Mouse (Mus musculus) limb, embryonic 12.5 days (tissue): ENCODE measurements around the gene Galt. TPM values are rescaled to one million over a fixed set of nuclear protein-coding genes. Genes with fewer than 3 reads are reported as not detected.

Experiments
- ATAC-seq: fragments of 200-750 bp; cut with Nextera tagmentation; 2 replicates; pipeline ENCODE4 v1.8.0; 2017; ENCODE audit warnings: low read depth, moderate TSS enrichment; ENCODE audit not compliant: insufficient number of reproducible peaks, insufficient read depth, low FRiP score, low TSS enrichment
- H3K27ac ChIP-seq: fragments of 300-500 bp; sonication (generic); 2 replicates; pipeline ENCODE4 v1.5.1; 2016; ENCODE audit warnings: mild to moderate bottlenecking, moderate library complexity
- H3K27me3 ChIP-seq: fragments of 300-500 bp; sonication (generic); 2 replicates; pipeline ENCODE4 v1.6.1; 2016; ENCODE audit warnings: mild to moderate bottlenecking, moderate library complexity
- H3K36me3 ChIP-seq: fragments of 300-500 bp; sonication (generic); 2 replicates; pipeline ENCODE4 v1.6.1; 2016; ENCODE audit warnings: mild to moderate bottlenecking, moderate library complexity
- H3K4me1 ChIP-seq: fragments of 300-500 bp; sonication (generic); replicated peaks from 2 replicates; pipeline ENCODE4 v1.6.1; 2016
- H3K4me2 ChIP-seq: fragments of 300-500 bp; sonication (generic); 2 replicates; pipeline ENCODE4 v1.6.1; 2016; ENCODE audit warnings: mild to moderate bottlenecking, moderate library complexity
- H3K4me3 ChIP-seq: fragments of 300-500 bp; sonication (generic); replicated peaks from 2 replicates; pipeline ENCODE4 v1.5.1; 2016; ENCODE audit warnings: mild to moderate bottlenecking
- H3K9ac ChIP-seq: fragments of 300-500 bp; sonication (generic); replicated peaks from 2 replicates; pipeline ENCODE4 v1.6.1; 2016; ENCODE audit warnings: mild to moderate bottlenecking, moderate library complexity
- H3K9me3 ChIP-seq: fragments of 300-500 bp; sonication (generic); 2 replicates; pipeline ENCODE4 v1.6.1; 2016; ENCODE audit warnings: mild to moderate bottlenecking, moderate library complexity
- WGBS: fragments of 180-500 bp; shearing (Covaris S2); methylation state at CpG from one replicate; pipeline ENCODE4 v1.1.7; 2016; 5-methylcytosine and 5-hydroxymethylcytosine counted together
- polyA plus RNA-seq: library from polyadenylated mRNA; unstranded; fragments of >200 nt; fragmentation: Nextera tagmentation; extraction: Ambion mirVana; gene quantifications from 2 replicates; pipeline ENCODE4 v1.2.1, GENCODE M21; 2016

The Galt gene
- polyA plus RNA-seq, 1 experiment from 2014 or later: 39.4 TPM

- peak; percentile 91 for ATAC-seq
- H3K9me3 ChIP-seq: peaks cover 4% of the 10 kb centered on the region
Observed at GRCm38 (mm10) chr4:41741158-41741560, 13.9 kb upstream of the Galt start.

GRCm38 (mm10) chr4:41744131-41744530 is 10.9 kb upstream of the Galt start:
- Histone ChIP-seq H3K27ac (no peak overlapping the region), H3K9me3 (peaks cover 17% of the 10 kb centered on the region), H3K27me3 (0 out of 2 replicates have a peak, but pooled peaks cover 2% of the 10 kb centered on the region), H3K4me2 (no peak overlapping the region), H3K36me3 (peaks cover 4% of the 10 kb centered on the region), H3K4me3 (no peak overlapping the region), H3K9ac (no peak overlapping the region), H3K4me1 (peaks cover 15% of the 10 kb centered on the region)
- 67% methylated on average over 2 of the region's 2 CpGs for WGBS
- no peak for ATAC-seq

More at GRCm38 (mm10) chr4:41741158-41741560, 13.9 kb upstream of the Galt start:
- Histone ChIP-seq H3K27ac (peak overlapping the region; percentile 83), H3K36me3 (peaks cover 15% of the 10 kb centered on the region), H3K27me3 (no peaks in the 10 kb centered on the region), H3K4me3 (peak overlapping the region; percentile 74), H3K4me1 (peaks cover 15% of the 10 kb centered on the region), H3K9ac (peak overlapping the region; percentile 69), H3K4me2 (peak overlapping the region; percentile 94)
- 0% methylated on average over 27 of the region's 27 CpGs for WGBS

- no peak for ATAC-seq
- Histone ChIP-seq H3K4me3 (no peak overlapping the region), H3K27ac (no peak overlapping the region), H3K36me3 (no peaks in the 10 kb centered on the region), H3K4me2 (no peak overlapping the region), H3K27me3 (0 out of 2 replicates have a peak, but pooled peaks cover 3% of the 10 kb centered on the region), H3K9me3 (peaks cover 17% of the 10 kb centered on the region), H3K9ac (no peak overlapping the region), H3K4me1 (peaks cover 9% of the 10 kb centered on the region)
- WGBS: 74% methylated on average over 1 of the region's 1 CpGs
Observed at GRCm38 (mm10) chr4:41745021-41745420, 10.0 kb upstream of the Galt start.

GRCm38 (mm10) chr4:41755338-41756305 is 594 bp downstream of the Galt start, which contains the start of gene Sigmar1:
Sigmar1 (minus strand) TSS chr4:41756157.
- H3K4me2 ChIP-seq: peak within 1 kb of the TSS; percentile 86
- H3K4me1 ChIP-seq: peaks cover 19% of the 10 kb centered on the region
- WGBS: under 1% methylated on average over 57 of the region's 57 CpGs
- peak within 1 kb of the TSS; percentile 65 for H3K9ac ChIP-seq
- no peaks in the 10 kb centered on the region for H3K27me3 ChIP-seq
- peak within 1 kb of the TSS; percentile 70 for H3K4me3 ChIP-seq
- H3K36me3 ChIP-seq: peaks cover 26% of the 10 kb centered on the region
- peak within 1 kb of the TSS; percentile 89 for H3K27ac ChIP-seq
- no peaks in the 10 kb centered on the region for H3K9me3 ChIP-seq
- ATAC-seq: peak; percentile 48

GRCm38 (mm10) chr4:41756440-41756839 is 1.4 kb downstream of the Galt start:
- H3K36me3 ChIP-seq: peaks cover 26% of the 10 kb centered on the region
- H3K9ac ChIP-seq: peak overlapping the region; percentile 65; the same call in 1 of the 2 replicates
- H3K27me3 ChIP-seq: no peaks in the 10 kb centered on the region
- WGBS: 75% methylated on average over 8 of the region's 8 CpGs
- H3K4me2 ChIP-seq: peak overlapping the region; percentile 86
- peak overlapping the region; percentile 89; the same call in 1 of the 2 replicates for H3K27ac ChIP-seq
- H3K4me3 ChIP-seq: peak overlapping the region; percentile 70
- H3K9me3 ChIP-seq: no peaks in the 10 kb centered on the region
- ATAC-seq: no peak
- H3K4me1 ChIP-seq: peaks cover 27% of the 10 kb centered on the region

GRCm38 (mm10) chr4:41757321-41757720 is 2.3 kb downstream of the Galt start:
- H3K36me3 ChIP-seq: peaks cover 26% of the 10 kb centered on the region
- H3K4me2 ChIP-seq: no peak overlapping the region
- H3K27ac ChIP-seq: no peak overlapping the region
- no peak overlapping the region for H3K9ac ChIP-seq
- peaks cover 36% of the 10 kb centered on the region for H3K4me1 ChIP-seq
- H3K9me3 ChIP-seq: no peaks in the 10 kb centered on the region
- no peaks in the 10 kb centered on the region for H3K27me3 ChIP-seq
- ATAC-seq: no peak
- no peak overlapping the region for H3K4me3 ChIP-seq
- WGBS: 91% methylated on average over 13 of the region's 13 CpGs

GRCm38 (mm10) chr4:41758021-41758420 is 3.0 kb downstream of the Galt start:
- Histone ChIP-seq H3K36me3 (peaks cover 26% of the 10 kb centered on the region), H3K27me3 (no peaks in the 10 kb centered on the region), H3K4me1 (peaks cover 40% of the 10 kb centered on the region), H3K27ac (no peak overlapping the region), H3K4me2 (no peak overlapping the region), H3K9ac (no peak overlapping the region), H3K9me3 (no peaks in the 10 kb centered on the region), H3K4me3 (no peak overlapping the region)
- ATAC-seq: no peak
- 66% methylated on average over 11 of the region's 11 CpGs for WGBS

GRCm38 (mm10) chr4:41758701-41759100 is 3.7 kb downstream of the Galt start:
- no peak overlapping the region for H3K27ac ChIP-seq
- WGBS: 91% methylated on average over 4 of the region's 4 CpGs
- no peak overlapping the region for H3K9ac ChIP-seq
- no peaks in the 10 kb centered on the region for H3K9me3 ChIP-seq
- no peaks in the 10 kb centered on the region for H3K27me3 ChIP-seq
- peaks cover 26% of the 10 kb centered on the region for H3K36me3 ChIP-seq
- H3K4me1 ChIP-seq: peaks cover 45% of the 10 kb centered on the region
- no peak for ATAC-seq
- H3K4me2 ChIP-seq: no peak overlapping the region
- no peak overlapping the region for H3K4me3 ChIP-seq

GRCm38 (mm10) chr4:41759206-41759605 is 4.2 kb downstream of the Galt start:
- WGBS: 87% methylated on average over 9 of the region's 9 CpGs
- peak overlapping the region; percentile 97; the same call in 1 of the 2 replicates for H3K27ac ChIP-seq
- H3K36me3 ChIP-seq: peaks cover 26% of the 10 kb centered on the region
- H3K9ac ChIP-seq: no peak overlapping the region; the same call in 1 of the 2 replicates
- H3K4me3 ChIP-seq: no peak overlapping the region
- ATAC-seq: no peak
- no peak overlapping the region for H3K4me2 ChIP-seq
- H3K4me1 ChIP-seq: peaks cover 48% of the 10 kb centered on the region
- no peaks in the 10 kb centered on the region for H3K9me3 ChIP-seq
- H3K27me3 ChIP-seq: no peaks in the 10 kb centered on the region

- H3K27ac ChIP-seq: peak overlapping the region; percentile 97
- peaks cover 26% of the 10 kb centered on the region for H3K36me3 ChIP-seq
- peak overlapping the region; percentile 91 for H3K4me2 ChIP-seq
- ATAC-seq: no peak
- no peaks in the 10 kb centered on the region for H3K9me3 ChIP-seq
- no peaks in the 10 kb centered on the region for H3K27me3 ChIP-seq
- H3K4me1 ChIP-seq: peaks cover 46% of the 10 kb centered on the region
- peak overlapping the region; percentile 59 for H3K4me3 ChIP-seq
- WGBS: 37% methylated on average over 6 of the region's 6 CpGs
- H3K9ac ChIP-seq: peak overlapping the region; percentile 71; the same call in 1 of the 2 replicates
Observed at GRCm38 (mm10) chr4:41759656-41760287, 4.7 kb downstream of the Galt start.

- H3K9ac ChIP-seq: peak overlapping the region; percentile 71
- ATAC-seq: peak; percentile 81
Observed at GRCm38 (mm10) chr4:41760288-41760721, 5.3 kb downstream of the Galt start.

More at GRCm38 (mm10) chr4:41760288-41760721, 5.3 kb downstream of the Galt start:
- H3K36me3 ChIP-seq: peaks cover 26% of the 10 kb centered on the region
- 0% methylated on average over 15 of the region's 15 CpGs for WGBS
- peak overlapping the region; percentile 59 for H3K4me3 ChIP-seq
- peak overlapping the region; percentile 91 for H3K4me2 ChIP-seq
- H3K9me3 ChIP-seq: no peaks in the 10 kb centered on the region
- no peaks in the 10 kb centered on the region for H3K27me3 ChIP-seq
- H3K27ac ChIP-seq: peak overlapping the region; percentile 97
- H3K4me1 ChIP-seq: peaks cover 43% of the 10 kb centered on the region
